Mouse (Mus musculus) liver, postnatal 0 days (tissue): ENCODE results near the gene Grik4.

ENCODE experiments used
- CTCF ChIP-seq: sonication (generic); IDR thresholded peaks from 2 replicates; pipeline ENCODE4 v1.5.1; 2016; ENCODE audit warnings: antibody characterized with exemption, low read depth
- EP300 ChIP-seq: IDR thresholded peaks from 2 replicates; pipeline ENCODE4 v1.6.1; 2016; ENCODE audit warnings: antibody characterized with exemption, low read depth, mild to moderate bottlenecking

DNA sequence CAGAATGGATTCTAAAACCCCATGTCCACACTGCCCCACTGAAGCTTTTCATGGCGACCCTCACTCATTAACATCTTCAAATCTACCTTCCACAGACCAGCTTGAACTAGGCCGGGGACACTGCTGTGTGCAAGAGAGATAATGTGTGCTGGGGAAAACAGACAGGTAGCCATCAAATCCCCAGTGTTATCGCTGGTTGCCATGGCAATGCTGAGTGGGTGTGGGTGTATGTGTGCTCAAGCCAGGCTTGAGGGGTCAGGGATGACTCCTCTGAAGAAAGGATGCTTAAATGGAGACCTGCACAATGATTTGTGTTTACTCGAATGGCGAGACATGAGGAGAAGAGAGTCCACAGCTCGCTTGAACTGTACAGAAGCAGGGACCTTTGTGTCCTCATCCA is 112.7 kb downstream of the Grik4 start:
- no peak for TF ChIP-seq CTCF
- no peak for TF ChIP-seq EP300
